Mouse (Mus musculus): ENCODE measurements around the gene Fam178b. TPM values are rescaled to one million over a fixed set of nuclear protein-coding genes. Genes with fewer than 3 reads are reported as not detected.

Gene Fam178b
- total RNA-seq, 2 experiments from 2014 or later: not detected

GRCm38 (mm10) chr1:36535477-36536396 lies 147.2 kb downstream of the Fam178b start:
- no peak for ATAC-seq (replicated peaks; ENCODE audit: low FRiP score, low TSS enrichment, poor library complexity, severe bottlenecking)

GRCm38 (mm10) chr1:36534595-36535058 lies 148.4 kb downstream of the Fam178b start:
- peak; percentile 78 for ATAC-seq (replicated peaks; ENCODE audit: low FRiP score, low TSS enrichment, poor library complexity, severe bottlenecking)

- no peak for ATAC-seq (replicated peaks; ENCODE audit: low FRiP score, low TSS enrichment, poor library complexity, severe bottlenecking)
Measured at GRCm38 (mm10) chr1:36533546-36533945, 149.4 kb downstream of the Fam178b start.

- no peak for ATAC-seq (replicated peaks; ENCODE audit: low FRiP score, low TSS enrichment, poor library complexity, severe bottlenecking)
Measured at GRCm38 (mm10) chr1:36531461-36531860, 151.5 kb downstream of the Fam178b start.

GRCm38 (mm10) chr1:36530962-36531361 lies 152.0 kb downstream of the Fam178b start:
- ATAC-seq (replicated peaks; ENCODE audit: low FRiP score, low TSS enrichment, poor library complexity, severe bottlenecking): no peak

GRCm38 (mm10) chr1:36530485-36530884 lies 152.5 kb downstream of the Fam178b start:
- ATAC-seq (replicated peaks; ENCODE audit: low FRiP score, low TSS enrichment, poor library complexity, severe bottlenecking): no peak

GRCm38 (mm10) chr1:36529875-36530274 lies 153.1 kb downstream of the Fam178b start:
- ATAC-seq (replicated peaks; ENCODE audit: low FRiP score, low TSS enrichment, poor library complexity, severe bottlenecking): no peak

- ATAC-seq (replicated peaks; ENCODE audit: low FRiP score, low TSS enrichment, poor library complexity, severe bottlenecking): no peak
Measured at GRCm38 (mm10) chr1:36529274-36529673, 153.7 kb downstream of the Fam178b start.

GRCm38 (mm10) chr1:36528351-36528750 lies 154.6 kb downstream of the Fam178b start:
- no peak for ATAC-seq (replicated peaks; ENCODE audit: low FRiP score, low TSS enrichment, poor library complexity, severe bottlenecking)

- no peak for ATAC-seq (replicated peaks; ENCODE audit: low FRiP score, low TSS enrichment, poor library complexity, severe bottlenecking)
Measured at GRCm38 (mm10) chr1:36526903-36527302, 156.1 kb downstream of the Fam178b start.

- ATAC-seq (replicated peaks; ENCODE audit: low FRiP score, low TSS enrichment, poor library complexity, severe bottlenecking): no peak
Measured at GRCm38 (mm10) chr1:36525774-36526173, 157.2 kb downstream of the Fam178b start.

- no peak for ATAC-seq (replicated peaks; ENCODE audit: low FRiP score, low TSS enrichment, poor library complexity, severe bottlenecking)
Measured at GRCm38 (mm10) chr1:36524058-36524457, 158.9 kb downstream of the Fam178b start.

GRCm38 (mm10) chr1:36523332-36524013 lies 159.5 kb downstream of the Fam178b start:
- ATAC-seq (replicated peaks; ENCODE audit: low FRiP score, low TSS enrichment, poor library complexity, severe bottlenecking): no peak

- no peak for ATAC-seq (replicated peaks; ENCODE audit: low FRiP score, low TSS enrichment, poor library complexity, severe bottlenecking)
Measured at GRCm38 (mm10) chr1:36522210-36522609, 160.8 kb downstream of the Fam178b start.

- no peak for ATAC-seq (replicated peaks; ENCODE audit: low FRiP score, low TSS enrichment, poor library complexity, severe bottlenecking)
Measured at GRCm38 (mm10) chr1:36519626-36520025, 163.4 kb downstream of the Fam178b start.

GRCm38 (mm10) chr1:36518259-36518658 lies 164.7 kb downstream of the Fam178b start:
- no peak for ATAC-seq (replicated peaks; ENCODE audit: low FRiP score, low TSS enrichment, poor library complexity, severe bottlenecking)

GRCm38 (mm10) chr1:36513718-36514117 lies 169.3 kb downstream of the Fam178b start:
- ATAC-seq (replicated peaks; ENCODE audit: low FRiP score, low TSS enrichment, poor library complexity, severe bottlenecking): 0 out of 2 replicates have a peak, but pooled peaks have one; percentile 40

GRCm38 (mm10) chr1:36513310-36513709 lies 169.7 kb downstream of the Fam178b start:
- ATAC-seq (replicated peaks; ENCODE audit: low FRiP score, low TSS enrichment, poor library complexity, severe bottlenecking): no peak

- no peak for ATAC-seq (replicated peaks; ENCODE audit: low FRiP score, low TSS enrichment, poor library complexity, severe bottlenecking)
Measured at GRCm38 (mm10) chr1:36512966-36513280, 170.1 kb downstream of the Fam178b start.

Measured in megakaryocyte-erythroid progenitor cell, adult 5-6 weeks (primary cell).